Mouse (Mus musculus): ENCODE measurements around the gene Tvp23b.

The Tvp23b gene

DNA sequence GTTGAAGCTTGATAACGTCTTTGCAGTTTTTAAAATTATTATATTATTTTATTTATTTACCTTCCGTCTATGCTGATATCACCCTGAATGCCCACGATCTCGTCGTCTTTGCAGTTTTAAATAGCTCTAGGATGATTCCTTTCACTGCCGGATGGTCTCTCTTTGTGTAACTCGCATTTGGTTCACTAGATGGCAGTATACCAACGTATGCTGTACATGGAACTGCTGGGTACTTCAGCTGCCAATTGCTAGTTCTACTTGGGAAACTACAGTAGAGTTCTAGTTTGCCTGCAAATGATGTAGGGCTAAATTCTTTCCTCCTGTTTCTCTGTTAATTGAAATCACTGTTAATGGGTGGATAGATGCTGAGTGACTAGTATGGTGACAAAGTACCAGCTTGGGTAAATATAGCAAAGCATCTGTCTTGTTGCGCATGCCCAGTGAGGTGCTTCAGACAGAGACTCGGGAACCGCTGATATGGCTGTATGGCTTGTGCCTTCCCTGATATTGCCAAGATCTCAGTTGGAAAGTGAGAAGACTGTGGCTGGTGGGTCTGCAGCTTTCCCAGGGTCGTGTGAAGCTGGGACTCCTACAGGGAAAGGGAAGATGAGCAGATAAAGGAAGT, 22.6 kb downstream of the Tvp23b start:
- DNase-seq (ENCODE audit: low spot score in 2 of 2), result peak; percentile 16 to 26

DNA sequence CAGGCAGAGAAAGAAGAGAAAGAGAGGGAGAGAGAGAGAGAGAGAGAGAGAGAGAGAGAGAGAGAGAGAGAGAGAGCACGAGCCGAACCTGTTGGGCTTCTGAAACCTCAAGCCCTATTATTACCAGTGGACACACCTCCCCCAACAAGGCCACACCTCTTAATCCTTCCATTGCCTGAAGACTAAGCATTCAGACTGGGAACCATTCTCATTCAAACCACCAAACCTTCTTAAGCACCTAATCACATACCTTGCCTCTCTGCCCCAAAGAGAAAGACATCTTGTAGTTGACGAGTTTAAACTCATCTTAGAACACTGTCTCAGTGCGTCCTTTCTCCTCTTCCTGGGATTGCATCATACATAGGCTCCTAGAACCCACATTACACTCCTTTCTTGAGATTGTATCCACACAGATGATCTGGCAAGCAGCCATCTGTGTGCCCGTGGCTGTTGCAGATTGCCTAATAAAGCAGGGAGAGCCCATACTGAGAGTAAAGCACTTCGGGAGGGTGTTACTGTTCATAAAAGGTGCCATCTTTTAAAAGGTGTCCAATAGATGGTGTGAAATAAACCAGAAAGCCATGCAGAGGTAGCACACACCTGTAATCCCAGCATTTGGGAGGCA, 24.7 kb downstream of the Tvp23b start:
- no peak for DNase-seq (ENCODE audit: low spot score in 2 of 2)

DNA sequence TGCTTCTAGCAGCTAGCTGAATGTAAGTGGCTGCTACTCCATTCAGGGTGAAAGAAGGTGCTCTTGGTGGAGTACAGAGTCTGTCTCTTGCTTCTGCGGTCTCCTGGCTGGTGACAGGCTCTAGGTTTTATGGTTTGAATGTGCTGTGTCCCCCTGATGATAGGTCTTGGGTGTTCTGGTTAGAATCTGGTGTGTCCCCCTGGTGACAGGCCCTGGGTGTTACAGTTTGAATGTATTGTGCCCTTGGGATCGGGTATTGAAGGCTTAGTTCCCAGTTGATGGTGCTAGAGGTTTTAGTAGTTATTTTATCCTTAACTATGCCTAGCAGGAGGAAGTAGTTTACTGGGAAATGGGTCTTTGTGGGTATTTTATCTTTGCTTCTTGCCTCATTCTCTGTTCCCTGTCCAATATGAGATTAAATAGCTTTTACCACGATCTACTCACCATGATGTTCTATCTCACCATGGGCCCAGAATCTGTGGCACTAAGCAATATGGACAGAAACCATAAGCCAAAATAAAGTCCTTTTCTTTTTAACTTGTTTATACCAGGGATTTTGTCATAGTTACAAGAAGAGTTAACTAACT, 30.6 kb downstream of the Tvp23b start:
- DNase-seq (ENCODE audit: low spot score in 2 of 2), result peak in 1 of 2 experiments; percentile 16

DNA sequence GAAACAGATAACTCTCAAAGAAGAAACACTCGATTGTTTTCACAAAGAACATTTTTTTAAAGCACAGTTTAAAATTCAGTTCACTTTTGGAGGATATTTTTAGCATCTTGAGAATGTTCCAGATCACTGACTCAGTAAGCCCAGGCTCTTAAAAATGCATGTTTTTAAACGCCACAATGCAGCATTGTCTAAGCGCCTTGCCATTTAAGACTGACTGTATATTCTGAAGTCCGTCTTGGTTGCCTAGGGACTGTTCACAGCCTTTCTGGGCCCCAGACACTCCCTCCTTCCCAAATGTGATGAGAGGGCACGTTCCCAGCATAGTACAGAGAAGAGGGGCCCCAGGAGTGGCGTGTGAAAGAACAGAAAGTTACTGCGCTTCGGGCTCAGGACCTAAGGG, 32.1 kb downstream of the Tvp23b start:
- DNase-seq (ENCODE audit: low spot score in 2 of 2), result no peak

DNA sequence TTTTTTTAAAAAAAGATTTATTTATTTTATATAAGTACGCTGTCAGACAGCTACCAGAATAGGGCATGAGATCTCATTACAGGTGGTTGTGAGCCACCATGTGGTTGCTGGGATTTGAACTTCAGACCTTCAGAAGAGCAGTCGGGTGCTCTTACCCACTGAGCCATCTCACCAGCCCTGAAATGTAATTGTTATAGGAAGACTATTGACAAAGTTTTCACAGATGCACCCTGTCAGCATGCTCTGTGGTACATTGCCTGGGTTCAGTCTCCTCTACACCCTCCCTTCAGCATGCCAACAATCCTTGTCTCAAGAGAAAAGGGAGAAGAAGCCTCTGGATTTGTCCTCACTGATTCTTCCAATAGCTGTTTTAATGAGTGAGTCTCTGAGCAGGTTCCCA, 33.9 kb downstream of the Tvp23b start:
- no peak for DNase-seq (ENCODE audit: low spot score in 2 of 2)

DNA sequence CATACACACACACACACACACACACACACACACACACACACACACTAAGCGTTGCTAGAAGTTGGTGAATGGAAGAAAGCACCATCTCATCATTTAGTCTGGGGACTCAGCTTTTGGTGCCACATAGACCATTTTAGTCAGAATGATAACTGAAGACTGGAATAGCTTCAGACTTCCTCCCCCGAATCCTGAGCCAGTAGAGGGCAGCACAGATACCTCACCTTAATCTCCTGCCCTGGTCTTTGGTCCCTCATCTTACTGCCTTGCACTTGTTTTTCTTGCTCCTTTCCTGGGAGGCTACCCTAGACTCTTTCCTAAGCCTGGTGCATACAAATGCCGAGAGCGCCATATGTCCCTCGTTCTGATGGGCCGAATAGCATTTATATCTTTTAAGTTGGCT, 35.3 kb downstream of the Tvp23b start:
- DNase-seq (ENCODE audit: low spot score in 2 of 2), result peak in 1 of 2 experiments; percentile 4

DNA sequence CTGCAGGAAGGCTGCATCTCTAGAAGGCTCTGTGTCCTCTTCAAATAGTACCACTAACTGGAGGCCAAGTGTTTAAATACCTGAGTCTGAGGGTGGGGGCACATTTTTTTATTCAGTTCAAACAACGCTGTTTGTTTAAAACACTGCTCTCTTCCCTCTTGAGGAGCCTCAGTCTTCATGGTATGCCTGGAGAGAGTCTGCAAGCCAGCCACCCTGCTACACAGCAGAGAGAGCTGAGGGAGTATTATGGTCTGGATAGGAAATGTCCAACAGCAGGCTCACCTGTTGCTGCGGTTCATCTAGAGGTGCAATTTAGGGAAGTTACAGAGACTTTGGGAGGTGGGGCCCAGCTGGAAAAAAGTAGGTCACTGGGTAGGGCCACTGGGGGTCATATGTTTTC, 36.2 kb downstream of the Tvp23b start:
- no peak for DNase-seq (ENCODE audit: low spot score in 2 of 2)

DNA sequence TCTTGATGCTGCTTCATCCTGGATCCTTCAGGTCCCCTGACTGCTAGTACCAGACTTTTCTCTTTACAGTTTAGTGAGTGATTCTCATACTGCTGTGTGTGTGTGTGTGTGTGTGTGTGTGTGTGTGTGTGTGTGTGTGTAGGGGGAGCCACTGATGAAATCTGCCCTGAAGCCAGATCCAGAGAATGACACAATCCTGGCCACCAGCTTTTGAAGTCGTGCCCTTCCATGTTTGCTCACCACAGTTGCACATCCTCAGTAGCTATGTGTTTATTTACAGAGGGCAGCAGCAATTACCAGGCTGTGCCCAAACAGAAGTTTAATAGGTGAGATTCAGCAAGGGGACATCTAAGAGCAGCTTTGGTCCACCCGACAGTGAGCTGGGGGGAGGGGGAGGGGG, 37.5 kb downstream of the Tvp23b start:
- DNase-seq (ENCODE audit: low spot score in 2 of 2), result no peak

DNA sequence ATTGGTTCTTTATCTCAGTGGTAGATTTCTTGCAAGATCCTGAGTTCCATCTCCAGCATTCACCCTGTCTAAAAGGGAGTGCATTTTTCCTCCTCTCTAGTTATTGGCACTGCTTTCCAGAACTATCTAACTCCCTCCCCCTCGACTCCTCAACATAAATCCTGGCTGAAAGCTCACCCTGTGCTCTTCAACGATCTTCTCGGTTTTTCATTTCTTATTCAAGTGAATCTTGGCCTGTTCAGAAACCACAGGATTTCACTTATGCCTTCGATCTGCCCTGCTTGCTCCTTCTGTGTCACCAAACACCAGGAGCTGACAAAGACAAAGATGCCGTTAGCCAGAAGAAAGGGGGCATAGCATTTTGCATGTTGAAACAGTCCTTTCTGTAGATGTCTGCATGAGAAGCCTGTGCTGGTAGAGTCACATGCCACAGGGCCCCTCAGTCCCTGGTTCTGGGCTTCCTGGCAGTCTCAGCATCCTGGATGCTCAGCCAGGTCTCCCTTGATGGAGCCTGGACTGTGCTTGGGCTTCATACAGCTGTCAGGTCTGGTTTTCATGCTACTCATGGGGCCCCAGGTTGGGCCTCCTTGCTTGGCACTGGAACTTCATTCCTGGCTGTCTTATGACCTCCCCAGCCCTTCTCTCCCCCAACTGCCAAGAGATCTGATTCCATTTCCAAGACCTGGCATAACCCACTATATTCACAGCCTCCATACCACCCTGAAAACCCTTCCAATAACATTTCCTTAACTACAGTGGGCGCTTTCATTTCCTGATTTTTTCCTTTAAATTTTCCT, 40.9 kb downstream of the Tvp23b start:
- no peak for DNase-seq (ENCODE audit: low spot score in 2 of 2)

DNA sequence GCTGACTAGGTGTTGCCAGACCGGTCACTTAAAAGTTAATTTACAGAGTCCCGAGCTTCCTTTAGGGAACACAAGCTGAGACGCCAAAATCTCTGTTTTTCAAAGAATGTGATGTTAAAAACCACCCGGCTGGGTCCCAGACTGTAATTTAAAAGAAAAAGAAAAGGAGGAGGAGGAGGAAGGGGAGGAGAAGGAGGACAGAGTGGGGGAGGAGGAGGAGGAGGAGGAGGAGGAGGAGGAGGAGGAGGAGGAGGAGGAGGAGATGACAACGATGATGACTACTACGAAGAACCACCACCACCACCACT, 41.4 kb downstream of the Tvp23b start:
- no peak for DNase-seq (ENCODE audit: low spot score in 2 of 2)

DNA sequence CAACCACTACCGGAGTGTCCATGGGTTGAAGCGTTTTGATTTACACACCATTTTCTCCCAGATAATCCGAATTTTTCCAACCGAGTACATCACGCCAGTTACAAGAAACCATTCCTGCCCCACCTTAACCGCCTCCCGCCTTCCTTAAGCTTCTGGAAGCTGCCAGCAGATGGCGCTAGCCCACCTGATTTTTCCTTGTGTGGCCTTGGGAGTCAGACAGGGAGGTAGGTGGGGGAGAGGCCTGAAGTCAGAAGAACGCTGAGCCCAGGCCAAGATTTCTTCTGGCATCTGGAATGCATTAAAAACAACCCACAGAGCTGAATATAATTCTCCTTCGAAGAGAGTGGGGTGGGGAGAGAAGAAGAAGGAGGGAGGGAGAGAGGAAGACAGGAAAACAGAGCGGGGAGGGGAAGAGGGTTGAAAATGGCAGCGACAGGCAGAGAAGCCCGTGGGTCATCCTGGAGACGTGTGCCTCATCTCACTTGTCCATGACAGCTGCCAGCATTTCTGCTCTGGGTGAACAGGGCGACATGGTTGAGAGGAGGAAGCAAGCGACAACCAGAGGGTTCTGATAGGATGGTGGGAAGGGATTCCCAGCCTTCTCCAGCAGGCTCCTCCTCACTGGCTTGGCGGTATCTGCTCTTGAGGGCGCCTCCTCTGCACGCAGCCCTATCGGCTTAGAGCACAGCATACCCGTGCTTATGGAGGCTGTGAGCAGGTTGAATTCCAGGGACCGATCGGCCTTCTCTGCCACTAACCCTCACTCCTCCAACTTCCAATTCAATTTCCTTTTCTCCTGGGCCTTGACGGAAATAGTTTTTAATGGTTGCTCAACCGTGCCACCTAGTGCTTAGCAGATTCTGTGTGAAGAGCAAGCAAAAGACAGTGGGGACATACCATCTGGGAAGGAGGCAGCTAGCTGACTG, 42.1 kb downstream of the Tvp23b start:
- peak in 1 of 2 experiments; percentile 41 for DNase-seq (ENCODE audit: low spot score in 2 of 2)

DNA sequence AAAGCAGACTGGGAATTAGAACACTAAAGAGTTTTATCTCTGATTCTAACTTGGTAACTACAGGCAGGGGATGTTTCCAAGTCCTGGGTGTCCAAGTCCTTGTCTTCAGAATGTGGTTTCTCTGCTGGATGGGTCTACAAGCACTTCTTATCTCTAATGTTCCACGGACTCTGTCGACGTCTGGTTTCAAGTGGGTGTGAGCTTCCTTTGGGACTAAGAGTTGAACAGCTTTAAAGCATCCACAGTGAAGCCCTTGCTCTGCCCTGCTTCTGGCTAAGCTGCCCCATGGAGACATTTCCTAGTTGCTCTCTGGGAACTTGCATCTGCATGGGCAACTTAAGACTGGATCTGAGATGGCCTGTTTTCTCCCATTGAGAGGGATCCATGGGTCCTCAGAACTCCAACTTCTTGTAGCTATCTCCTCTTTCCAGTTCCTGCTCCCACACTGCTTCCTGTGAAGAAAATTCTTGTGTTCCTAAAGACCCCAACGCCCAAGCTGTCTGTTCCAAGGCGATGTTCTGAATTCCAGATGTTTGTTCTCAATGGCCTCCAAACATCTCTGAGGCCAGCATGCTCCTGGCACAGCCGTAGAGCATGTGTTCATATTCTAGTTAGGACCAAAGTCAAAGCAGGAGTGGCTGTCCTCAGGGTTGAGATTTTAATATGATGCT, 45.0 kb downstream of the Tvp23b start:
- no peak for DNase-seq (ENCODE audit: low spot score in 2 of 2)

DNA sequence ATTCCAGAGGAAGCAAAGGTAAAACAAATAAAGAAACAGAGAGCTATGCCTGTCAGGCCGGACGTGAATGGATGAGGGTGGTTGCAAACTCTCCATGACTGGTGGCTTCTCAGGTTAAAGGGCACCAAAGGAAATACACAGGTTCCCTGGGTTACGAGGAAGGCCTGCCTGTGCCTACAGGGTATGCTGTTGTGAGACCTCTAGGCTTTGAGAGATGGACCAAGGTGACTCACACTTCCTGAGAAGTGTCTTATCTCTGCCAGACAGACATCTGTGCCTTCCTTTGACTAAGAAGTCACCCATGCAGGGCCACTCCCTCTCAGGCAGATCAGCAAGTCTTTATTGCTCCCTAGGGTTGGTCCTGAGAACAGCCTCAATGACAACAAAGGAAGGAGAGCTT, 50.5 kb downstream of the Tvp23b start:
- DNase-seq (ENCODE audit: low spot score in 2 of 2), result no peak

DNA sequence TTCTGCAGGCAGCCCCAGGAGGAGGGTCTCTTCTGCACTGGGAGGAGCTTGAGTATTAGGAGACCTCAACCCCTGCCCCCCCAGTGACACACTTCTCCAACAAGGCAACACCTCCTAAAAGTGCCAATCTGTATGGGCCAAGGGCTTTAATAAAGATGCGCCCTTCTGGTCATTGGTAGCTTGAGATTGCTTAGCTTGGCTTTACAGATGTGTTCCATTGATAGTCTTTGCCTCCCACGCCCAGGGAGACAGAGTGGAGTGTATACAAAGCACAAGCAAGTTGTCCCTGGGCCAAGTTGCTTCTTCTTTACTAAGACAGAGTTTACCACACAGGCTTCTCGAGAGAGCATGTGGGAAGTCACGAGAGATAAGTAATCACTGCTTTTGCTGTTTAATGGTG, 51.3 kb downstream of the Tvp23b start:
- DNase-seq (ENCODE audit: low spot score in 2 of 2), result no peak

DNA sequence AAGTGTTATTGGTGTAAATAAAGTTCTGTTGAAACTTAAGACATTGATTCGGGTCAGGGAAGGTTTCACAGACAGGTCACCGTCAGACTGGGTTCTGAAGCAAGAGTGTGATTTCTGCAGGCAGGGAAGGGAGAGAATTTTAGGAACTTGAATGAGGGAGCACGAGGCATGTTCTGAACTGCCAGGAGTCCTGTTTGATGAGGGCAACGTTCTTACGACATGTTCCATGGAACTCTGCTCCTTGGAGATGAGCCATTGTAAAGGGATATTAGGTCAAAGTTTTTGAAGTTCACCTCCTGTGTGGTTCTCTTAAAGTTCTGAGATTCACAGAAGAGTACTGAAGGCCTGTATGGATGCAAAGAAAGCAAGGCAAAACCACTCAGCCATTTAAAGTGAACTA, 51.9 kb downstream of the Tvp23b start:
- DNase-seq (ENCODE audit: low spot score in 2 of 2), result no peak

DNA sequence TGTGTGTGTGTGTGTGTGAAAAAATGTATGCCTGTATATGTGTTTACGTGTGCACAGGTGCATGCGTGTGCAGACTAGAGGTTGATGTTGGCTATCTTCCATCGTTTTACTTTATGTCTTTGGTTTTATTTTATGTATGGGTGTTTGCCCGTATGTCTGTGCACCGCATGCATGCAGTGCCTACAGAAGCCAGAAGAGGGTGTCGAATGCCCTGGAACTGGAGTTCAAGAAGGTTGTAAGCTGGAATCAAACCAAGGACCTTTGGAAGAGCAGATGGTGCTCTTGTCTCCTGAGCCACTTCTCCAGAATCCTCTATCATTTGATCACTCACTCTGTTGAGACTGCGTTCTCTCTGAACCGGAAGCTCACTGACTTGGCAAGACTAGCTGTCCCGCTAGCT, 53.8 kb downstream of the Tvp23b start:
- DNase-seq (ENCODE audit: low spot score in 2 of 2), result no peak

DNA sequence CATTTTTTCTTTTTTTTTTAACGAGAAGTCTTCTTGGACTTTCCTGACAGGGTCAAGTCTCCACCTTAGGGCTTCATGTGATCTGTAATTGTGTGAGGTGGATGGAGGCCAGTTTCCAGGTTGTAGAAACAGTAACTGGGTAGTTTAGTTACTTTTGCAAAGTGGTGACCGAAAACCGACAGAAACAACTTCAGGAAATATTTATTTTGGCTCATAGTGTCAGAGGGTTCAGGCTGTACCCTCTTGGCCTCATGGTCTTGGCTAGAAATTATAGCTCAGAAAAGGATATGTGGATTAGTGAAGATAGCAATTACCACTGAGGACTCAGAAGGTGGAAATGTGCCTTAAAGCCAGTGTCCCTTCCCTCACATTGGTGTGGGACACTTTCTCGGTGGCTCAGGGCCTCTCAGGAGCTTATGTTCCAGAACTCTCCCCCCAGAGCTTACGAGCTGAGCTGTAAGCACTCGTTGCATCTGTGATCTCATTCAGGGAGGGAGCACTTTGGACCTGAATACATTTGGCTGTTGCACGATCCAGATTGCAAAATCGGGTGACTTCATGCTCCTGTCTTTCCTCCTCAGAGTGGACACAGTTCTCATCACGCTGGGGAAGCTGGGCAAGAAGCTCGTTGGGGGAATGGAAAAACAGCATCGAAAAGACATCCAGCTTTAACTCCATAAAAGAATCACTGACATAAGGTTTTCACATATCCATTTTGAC, 55.7 kb downstream of the Tvp23b start:
- no peak for DNase-seq (ENCODE audit: low spot score in 2 of 2)

DNA sequence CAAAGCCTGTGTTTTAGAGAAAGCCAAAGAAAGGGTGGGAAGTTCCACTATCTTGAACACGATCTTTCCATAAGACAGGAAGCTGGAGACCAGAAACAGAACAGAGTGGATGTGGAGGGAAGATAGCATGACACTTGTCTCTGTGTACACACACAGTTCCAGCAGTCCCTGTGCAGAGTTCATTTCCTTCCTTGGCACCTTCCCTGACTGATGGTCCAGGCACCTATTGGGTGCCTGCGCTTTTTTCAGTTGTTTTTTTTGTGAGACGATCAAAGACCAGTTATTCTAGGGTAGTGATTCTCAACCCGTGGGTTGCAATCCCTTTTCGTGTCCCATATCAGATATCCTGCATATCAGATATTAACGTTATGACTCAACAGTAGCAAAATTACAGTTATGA, 58.7 kb downstream of the Tvp23b start:
- no peak for DNase-seq (ENCODE audit: low spot score in 2 of 2)

DNA sequence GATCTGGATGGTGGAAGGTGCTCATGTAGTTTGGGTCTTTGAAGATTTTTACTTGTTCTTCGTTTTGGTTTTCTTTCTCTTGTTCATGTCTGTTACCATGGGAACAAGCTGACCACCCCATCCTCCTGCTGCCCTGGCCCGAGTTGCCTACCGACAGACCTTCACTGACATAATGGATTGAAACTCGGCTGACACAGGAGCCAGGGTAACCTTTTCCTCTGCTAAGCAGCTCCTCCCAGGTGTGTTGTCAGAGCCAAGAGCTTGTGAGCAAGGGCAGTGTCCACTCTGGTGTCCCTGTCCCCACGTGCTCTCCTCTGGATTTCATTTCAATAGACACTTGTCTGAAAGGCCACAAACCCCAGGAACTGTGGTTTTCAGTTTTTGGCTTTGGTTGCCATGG, 59.7 kb downstream of the Tvp23b start:
- no peak for DNase-seq (ENCODE audit: low spot score in 2 of 2)

DNA sequence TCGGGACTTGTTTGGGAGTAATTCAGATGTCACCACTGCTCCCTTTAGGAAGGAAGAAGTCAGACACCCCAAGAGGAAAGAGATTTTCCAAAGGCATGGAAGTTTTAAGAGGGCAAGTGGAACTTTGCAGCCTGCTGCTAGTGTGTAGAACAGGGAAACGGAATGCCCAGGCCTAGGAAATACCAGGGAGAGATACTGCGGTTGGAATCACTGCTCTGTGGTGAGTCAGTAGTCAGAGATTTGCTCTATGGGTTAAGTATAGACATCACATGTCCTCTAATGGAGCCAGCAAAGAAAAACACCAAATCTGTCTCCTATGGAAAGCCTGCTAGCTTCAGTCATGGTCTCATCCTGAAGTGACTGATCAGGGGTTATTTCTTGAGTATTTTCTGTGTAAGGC, 60.9 kb downstream of the Tvp23b start:
- DNase-seq (ENCODE audit: low spot score in 2 of 2), result no peak

DNA sequence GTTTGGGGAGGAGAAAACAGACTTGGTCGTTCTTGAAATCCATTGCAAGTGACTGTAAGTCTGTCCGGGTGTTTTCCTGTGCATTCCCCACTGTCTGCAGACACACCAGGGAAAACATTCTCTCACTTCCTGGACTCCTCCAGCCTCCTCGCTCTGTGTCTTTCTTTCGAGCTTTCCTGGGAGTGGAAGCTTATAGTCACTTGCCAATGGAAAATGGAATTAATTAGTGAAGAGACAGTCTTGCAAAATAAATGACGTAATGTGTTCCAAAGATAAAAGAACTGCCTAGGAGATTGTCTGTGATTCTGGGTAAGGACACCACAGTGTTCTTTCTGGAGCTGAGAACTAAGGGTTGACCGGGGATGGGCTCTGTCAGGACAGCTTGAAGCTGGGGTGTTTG, 64.3 kb downstream of the Tvp23b start:
- no peak for DNase-seq (ENCODE audit: low spot score in 2 of 2)

Measured in natural killer cell, adult 2 months (primary cell).